Mouse (Mus musculus) mouse trophoblast stem cell (cell line): ENCODE data around the gene Stk40.

ENCODE experiments used
- in situ Hi-C, 2 experiments: fragments of 300-500 bp; cut with MseI, MboI; formaldehyde crosslinking; loops; 2 replicates in 1 of 2; 3 replicates in 1 of 2; pipeline ENCODE4 v1.15.1; 2025

Stk40 gene

GRCm38 (mm10) chr4:126120506-126120905 is 16.7 kb downstream of the Stk40 start:
- in situ Hi-C loops = no loop called here

GRCm38 (mm10) chr4:126123309-126124040 is 19.7 kb downstream of the Stk40 start:
- in situ Hi-C loops = no loop called here

GRCm38 (mm10) chr4:126130502-126130901 is 26.7 kb downstream of the Stk40 start:
- in situ Hi-C loops = no loop called here

- in situ Hi-C loops = no loop called here
Observed at GRCm38 (mm10) chr4:126131290-126132121, 27.7 kb downstream of the Stk40 start.

GRCm38 (mm10) chr4:126132636-126133264 is 29.0 kb downstream of the Stk40 start:
- in situ Hi-C loops = no loop called here

- in situ Hi-C loops = no loop called here
Observed at GRCm38 (mm10) chr4:126134236-126134635, 30.5 kb downstream of the Stk40 start.

- in situ Hi-C loops = no loop called here
Observed at GRCm38 (mm10) chr4:126134639-126135038, 30.9 kb downstream of the Stk40 start.

- in situ Hi-C loops = no loop called here
Observed at GRCm38 (mm10) chr4:126137773-126138172, 34.0 kb downstream of the Stk40 start.

GRCm38 (mm10) chr4:126141021-126141420 is 37.3 kb downstream of the Stk40 start:
- in situ Hi-C loops = no loop called here

GRCm38 (mm10) chr4:126145396-126145795 is 41.6 kb downstream of the Stk40 start:
- in situ Hi-C loops = no loop called here

GRCm38 (mm10) chr4:126146974-126147532 is 43.3 kb downstream of the Stk40 start:
- in situ Hi-C loops = no loop called here

- in situ Hi-C loops = no loop called here
Observed at GRCm38 (mm10) chr4:126147533-126148160, 43.9 kb downstream of the Stk40 start, which contains the start of gene Eva1b. TSS of gene Eva1b (plus strand) at chr4:126147744.

- in situ Hi-C loops = no loop called here
Observed at GRCm38 (mm10) chr4:126148161-126148961, 44.6 kb downstream of the Stk40 start.

GRCm38 (mm10) chr4:126149041-126149676 is 45.4 kb downstream of the Stk40 start:
- in situ Hi-C loops = no loop called here

GRCm38 (mm10) chr4:126149798-126150197 is 46.0 kb downstream of the Stk40 start:
- in situ Hi-C loops = no loop called here

- in situ Hi-C loops = no loop called here
Observed at GRCm38 (mm10) chr4:126150297-126150948, 46.7 kb downstream of the Stk40 start.

GRCm38 (mm10) chr4:126150949-126151320 is 47.2 kb downstream of the Stk40 start:
- in situ Hi-C loops = no loop called here

GRCm38 (mm10) chr4:126151701-126152440 is 48.1 kb downstream of the Stk40 start:
- in situ Hi-C loops = no loop called here

- in situ Hi-C loops = no loop called here
Observed at GRCm38 (mm10) chr4:126152864-126153263, 49.1 kb downstream of the Stk40 start.
